Mouse (Mus musculus) 416B (cell line): Measurements from ENCODE around the gene Cab39l.

Experiments
- DNase-seq: peaks from one replicate; pipeline ENCODE4 v3.0.0; 2011; ENCODE audit warnings: low read depth

Gene Cab39l

GRCm38 (mm10) chr14:59629308-59629707 is 188.5 kb downstream of the Cab39l start:
- no peak for DNase-seq

DNA sequence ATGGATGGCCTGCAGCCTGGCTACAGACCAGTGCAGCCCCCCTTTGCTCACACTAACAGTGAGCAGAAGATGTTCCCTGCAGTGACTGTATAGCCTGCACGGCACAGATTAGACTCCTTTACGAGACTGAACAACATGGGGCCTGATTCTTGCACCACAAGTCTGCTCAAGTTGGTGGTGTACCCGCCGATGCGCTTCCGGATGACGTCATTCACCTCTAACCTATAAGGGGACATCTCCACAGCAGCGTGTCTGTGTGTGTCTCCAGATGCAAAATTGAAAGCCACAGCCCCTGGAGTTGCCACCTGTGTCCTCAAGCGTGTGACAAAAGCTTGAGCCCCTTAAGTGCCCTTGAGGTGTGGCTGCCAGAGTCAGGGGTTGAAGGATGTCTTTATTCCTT is 189.3 kb downstream of the Cab39l start:
- no peak for DNase-seq

- DNase-seq, result no peak
Measured at GRCm38 (mm10) chr14:59632067-59632466, 191.3 kb downstream of the Cab39l start.

DNA sequence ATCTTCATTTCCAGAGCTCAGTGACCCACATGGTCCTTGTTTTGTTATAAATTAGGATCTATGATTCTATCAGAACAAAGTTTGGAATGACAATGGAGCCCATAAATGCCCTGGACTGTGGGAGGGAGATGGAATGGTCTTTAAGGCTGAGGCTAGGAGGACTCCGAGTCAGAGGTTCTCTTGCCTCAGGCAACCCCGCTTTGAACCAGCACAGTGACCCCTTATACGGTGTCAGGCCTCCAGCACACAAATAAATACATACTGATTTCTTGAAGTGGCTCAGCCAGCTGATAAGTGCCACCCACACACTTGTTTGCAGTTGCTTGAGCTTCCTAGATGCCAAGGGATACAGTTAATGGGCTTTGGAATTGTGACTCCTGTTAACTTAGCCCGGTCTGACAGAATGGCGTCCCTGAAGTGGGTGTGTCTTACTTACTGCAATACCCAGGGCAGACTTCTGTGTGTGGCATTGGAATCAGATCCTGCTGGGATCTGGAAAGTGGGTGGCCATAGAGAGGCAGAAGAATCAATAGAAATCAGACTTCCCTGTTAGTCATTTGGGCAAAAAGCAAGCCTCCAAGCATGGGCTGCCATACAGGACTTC is 192.6 kb downstream of the Cab39l start:
- DNase-seq, result no peak

- no peak for DNase-seq
Measured at GRCm38 (mm10) chr14:59633988-59634387, 193.2 kb downstream of the Cab39l start.
